Mouse (Mus musculus): ENCODE data around the gene Aldh1l1. TPM values are rescaled to one million over a fixed set of nuclear protein-coding genes. Genes with fewer than 3 reads are reported as not detected.

The Aldh1l1 gene
- polyA plus RNA-seq, 1 experiment from 2014 or later = 21.6 TPM

GRCm38 (mm10) chr6:90546274-90546673, 60.0 kb downstream of the Aldh1l1 start:
- no peak for DNase-seq (ENCODE audit: low spot score)

- no peak for DNase-seq (ENCODE audit: low spot score)
These were observed 60.8 kb downstream of the Aldh1l1 start for GRCm38 (mm10) chr6:90547041-90547440.

GRCm38 (mm10) chr6:90550161-90550912, 64.1 kb downstream of the Aldh1l1 start:
- DNase-seq (ENCODE audit: low spot score) = peak; percentile 39

- DNase-seq (ENCODE audit: low spot score) = no peak
These were observed 65.0 kb downstream of the Aldh1l1 start for GRCm38 (mm10) chr6:90551251-90551650.

- DNase-seq (ENCODE audit: low spot score) = no peak
These were observed 67.0 kb downstream of the Aldh1l1 start for GRCm38 (mm10) chr6:90553197-90553596.

GRCm38 (mm10) chr6:90553682-90554081, 67.5 kb downstream of the Aldh1l1 start:
- DNase-seq (ENCODE audit: low spot score) = no peak

- DNase-seq (ENCODE audit: low spot score) = no peak
These were observed 70.4 kb downstream of the Aldh1l1 start for GRCm38 (mm10) chr6:90556534-90557058.

GRCm38 (mm10) chr6:90557077-90557476, 70.8 kb downstream of the Aldh1l1 start:
- DNase-seq (ENCODE audit: low spot score) = no peak

- no peak for DNase-seq (ENCODE audit: low spot score)
These were observed 71.8 kb downstream of the Aldh1l1 start for GRCm38 (mm10) chr6:90557829-90558693.

- DNase-seq (ENCODE audit: low spot score) = no peak
These were observed 74.3 kb downstream of the Aldh1l1 start for GRCm38 (mm10) chr6:90560390-90561058.

- DNase-seq (ENCODE audit: low spot score) = no peak
These were observed 75.1 kb downstream of the Aldh1l1 start for GRCm38 (mm10) chr6:90561234-90561781.

GRCm38 (mm10) chr6:90564240-90564639, 78.0 kb downstream of the Aldh1l1 start:
- no peak for DNase-seq (ENCODE audit: low spot score)

- DNase-seq (ENCODE audit: low spot score) = no peak
These were observed 79.4 kb downstream of the Aldh1l1 start for GRCm38 (mm10) chr6:90565357-90566215.

- no peak for DNase-seq (ENCODE audit: low spot score)
These were observed 81.3 kb downstream of the Aldh1l1 start for GRCm38 (mm10) chr6:90567486-90567885.

- DNase-seq (ENCODE audit: low spot score) = no peak
These were observed 81.7 kb downstream of the Aldh1l1 start for GRCm38 (mm10) chr6:90567928-90568327.

- DNase-seq (ENCODE audit: low spot score) = no peak
These were observed 82.5 kb downstream of the Aldh1l1 start for GRCm38 (mm10) chr6:90568721-90569120.

- no peak for DNase-seq (ENCODE audit: low spot score)
These were observed 83.6 kb downstream of the Aldh1l1 start for GRCm38 (mm10) chr6:90569736-90570383.

GRCm38 (mm10) chr6:90570392-90570791, 84.2 kb downstream of the Aldh1l1 start:
- DNase-seq (ENCODE audit: low spot score) = no peak

- DNase-seq (ENCODE audit: low spot score) = peak; percentile 56
These were observed 89.1 kb downstream of the Aldh1l1 start for GRCm38 (mm10) chr6:90575261-90575715.

GRCm38 (mm10) chr6:90578174-90578573, 91.9 kb downstream of the Aldh1l1 start:
- DNase-seq (ENCODE audit: low spot score) = no peak
